Comparison of ENCODE assay signal across 27 mouse cellular contexts in genomic region chr2:97369978-97370377, GRCm38 (mm10).
A peak's percentile ranks its signal among the peaks of the same experiment; 100 is the strongest.
DNase-seq lines count a peak whose midpoint lies in the region; ATAC-seq and TF ChIP-seq lines count a peak whose summit lies in the region.
"Had no signal": no experiment of that assay in that cellular context is flagged by ENCODE, and none has a peak within 500 bp of the region (broad histone marks: within the 10 kb centered on the region; RNA-seq: fewer than 3 reads in every experiment).

No protein-coding gene starts in this region.

- TF ChIP-seq POLR2A in brain, embryonic 14.5 days (IDR thresholded peaks at IDR 0.05; ENCODE audit: borderline replicate concordance, extremely low read depth, insufficient read depth, insufficient read length, poor library complexity, severe bottlenecking): no peak

- H3K27me3 ChIP-seq in forebrain, embryonic 14.5 days (replicated peaks; ENCODE audit: control insufficient read depth, insufficient read depth, low read length): no peaks in the 10 kb centered on the region
- H3K27me3 ChIP-seq in forebrain, embryonic 13.5 days: no peaks in the 10 kb centered on the region
- H3K27me3 ChIP-seq: embryonic facial prominence, embryonic 13.5 days; forebrain, embryonic 12.5 days; heart, embryonic 13.5 days had no signal

- TF ChIP-seq CTCF in brain, embryonic 14.5 days (IDR thresholded peaks at IDR 0.05; ENCODE audit: borderline replicate concordance, extremely low read depth, insufficient read depth, insufficient read length): no peak

- H3K36me3 ChIP-seq in forebrain, embryonic 14.5 days (ENCODE audit: control insufficient read depth, insufficient read depth, low read length): no peaks in the 10 kb centered on the region
- H3K36me3 ChIP-seq in forebrain, embryonic 13.5 days (ENCODE audit: poor library complexity, severe bottlenecking): no peaks in the 10 kb centered on the region
- H3K36me3 ChIP-seq: embryonic facial prominence, embryonic 13.5 days; forebrain, embryonic 12.5 days; heart, embryonic 10.5 days; heart, embryonic 13.5 days had no signal

- WGBS in forebrain, embryonic 14.5 days: 82% methylated on average over 3 of the region's 3 CpGs
- WGBS in forebrain, embryonic 13.5 days: 86% methylated on average over 3 of the region's 3 CpGs

- H3K9ac ChIP-seq in forebrain, embryonic 14.5 days (ENCODE audit: low read length): no peak overlapping the region
- no peak overlapping the region for H3K9ac ChIP-seq in forebrain, embryonic 13.5 days
- H3K9ac ChIP-seq: embryonic facial prominence, embryonic 13.5 days; forebrain, embryonic 12.5 days; heart, embryonic 13.5 days; hindbrain, embryonic 14.5 days had no signal

- H3K27ac ChIP-seq in forebrain, embryonic 14.5 days (ENCODE audit: low read depth, low read length): no peak overlapping the region
- no peak overlapping the region for H3K27ac ChIP-seq in forebrain, embryonic 13.5 days
- H3K27ac ChIP-seq: embryonic facial prominence, embryonic 13.5 days; forebrain, embryonic 12.5 days; heart, adult 2 months; heart, embryonic 10.5 days; heart, embryonic 13.5 days; hindbrain, embryonic 14.5 days; hindbrain, postnatal 0 days had no signal

- H3K4me2 ChIP-seq in forebrain, embryonic 14.5 days (ENCODE audit: low read length): no peak overlapping the region
- no peak overlapping the region for H3K4me2 ChIP-seq in forebrain, embryonic 13.5 days
- H3K4me2 ChIP-seq: embryonic facial prominence, embryonic 13.5 days; forebrain, embryonic 12.5 days; heart, embryonic 13.5 days; hindbrain, embryonic 14.5 days had no signal

- no peaks in the 10 kb centered on the region for H3K4me1 ChIP-seq in forebrain, embryonic 14.5 days (ENCODE audit: control insufficient read depth, insufficient read depth, low read length)
- no peaks in the 10 kb centered on the region for H3K4me1 ChIP-seq in forebrain, embryonic 13.5 days
- H3K4me1 ChIP-seq: embryonic facial prominence, embryonic 13.5 days; forebrain, embryonic 12.5 days; heart, embryonic 10.5 days; heart, embryonic 13.5 days had no signal

- no peak overlapping the region for H3K4me3 ChIP-seq in forebrain, embryonic 14.5 days (ENCODE audit: low read depth, low read length)
- H3K4me3 ChIP-seq in forebrain, embryonic 13.5 days: no peak overlapping the region
- H3K4me3 ChIP-seq: embryonic facial prominence, embryonic 13.5 days; forebrain, embryonic 12.5 days; heart, adult 2 months; heart, embryonic 10.5 days; heart, embryonic 13.5 days had no signal

- DNase-seq in forebrain, embryonic 14.5 days (ENCODE audit: low spot score): peak; percentile 4
- peak; percentile 8 for DNase-seq in layer of hippocampus, adult 9-11 months
- no peak for DNase-seq in layer of hippocampus, adult 8-10 months (ENCODE audit: low spot score in 2 of 2)
- DNase-seq in 3T3-L1 (ENCODE audit: low read depth, low spot score): peak; percentile 41
- peak; percentile 26 for DNase-seq in brain, embryonic 14.5 days (ENCODE audit: low read depth)
- no peak for DNase-seq in thymus, postnatal 10 days (ENCODE audit: low spot score in 2 of 2)
- DNase-seq in cerebellum, postnatal 25 days: no peak
- DNase-seq: adrenal gland, adult 2 months; adrenal gland, postnatal 14 days; cerebellum, adult 18-20 months; cerebellum, adult 9-10 months; cerebellum, postnatal 14 days; gastrocnemius, postnatal 10 days; gastrocnemius, postnatal 36 days; heart, adult 2 months; heart, postnatal 14 days; heart, postnatal 4 days had no signal

- ATAC-seq in forebrain, embryonic 14.5 days: no peak
- no peak for ATAC-seq in forebrain, embryonic 13.5 days
- ATAC-seq: CD4-positive, CD25-positive, alpha-beta regulatory T cell, adult 4 months; hindbrain, postnatal 0 days; inflammation-experienced regulatory T-cells, adult 6 months; intestine, embryonic 16.5 days had no signal

- H3K9me3 ChIP-seq in forebrain, embryonic 14.5 days (replicated peaks; ENCODE audit: control insufficient read depth, low read length): no peaks in the 10 kb centered on the region
- no peaks in the 10 kb centered on the region for H3K9me3 ChIP-seq in forebrain, embryonic 13.5 days (replicated peaks)
- H3K9me3 ChIP-seq: embryonic facial prominence, embryonic 13.5 days; forebrain, embryonic 12.5 days; heart, embryonic 10.5 days; heart, embryonic 13.5 days had no signal

Comparison
In these comparisons a context has a peak if more than half of its experiments do, and no peak if none do; other contexts are left out.
1. DNase-seq: peak in forebrain, embryonic 14.5 days (single experiment), layer of hippocampus, adult 9-11 months (single experiment), 3T3-L1 (single experiment) and brain, embryonic 14.5 days (single experiment); none in layer of hippocampus, adult 8-10 months (0 of 2), thymus, postnatal 10 days (0 of 2) and cerebellum, postnatal 25 days (0 of 2).